ENCODE assay signal across 8 mouse cellular contexts in genomic region chr12:24571523-24572392, GRCm38 (mm10). TPM values are rescaled to one million over a fixed set of nuclear protein-coding genes. Genes with fewer than 3 reads are reported as not detected.
DNase-seq lines count a peak whose midpoint lies in the region; ATAC-seq and TF ChIP-seq lines count a peak whose summit lies in the region.

TSS of gene Grhl1 (plus strand) at chr12:24572283.

- peak; percentile 86 to 88 for DNase-seq in CD8-positive naive resting alpha-beta T cell, adult 2 months (ENCODE audit: low read depth in 2 of 2, low spot score in 2 of 2)
- DNase-seq in c-Kit-negative CD71-positive TER-119-positive erythroid progenitor cells, embryonic 14.5 days (ENCODE audit: low read depth, low spot score) = peak; percentile 82
- peak; percentile 81 for DNase-seq in fibroblast of lung, adult 2 months (ENCODE audit: low read depth)
- DNase-seq in kidney, postnatal 10 days = peak; percentile 96
- DNase-seq in liver, embryonic 11.5 days (ENCODE audit: low spot score) = peak; percentile 87
- DNase-seq in spleen, postnatal 4 days (ENCODE audit: low spot score in 2 of 2) = peak; percentile 90 to 94

- peak within 1 kb of the TSS; percentile 82 for H3K4me3 ChIP-seq in heart, embryonic 14.5 days (ENCODE audit: control insufficient read depth in 1 of 2, insufficient read depth in 1 of 2, low read depth in 1 of 2, low read length in 2 of 2)
- H3K4me3 ChIP-seq in liver, embryonic 11.5 days (ENCODE audit: low read depth, low read length) = peak within 1 kb of the TSS; percentile 68
- H3K4me3 ChIP-seq in myocyte = peak within 1 kb of the TSS; percentile 23

- H3K79me2 ChIP-seq in myocyte (ENCODE audit: control insufficient read depth, insufficient read depth) = no peaks in the 10 kb centered on the region

- H3K9me3 ChIP-seq in heart, embryonic 14.5 days (ENCODE audit: control insufficient read depth, low read length) = no peaks in the 10 kb centered on the region
- H3K9me3 ChIP-seq in liver, embryonic 11.5 days (ENCODE audit: control insufficient read depth, low read length) = no peaks in the 10 kb centered on the region

- peak within 1 kb of the TSS; percentile 75 for H3K9ac ChIP-seq in heart, embryonic 14.5 days (ENCODE audit: low read length)
- peak within 1 kb of the TSS; percentile 67 for H3K9ac ChIP-seq in liver, embryonic 11.5 days (ENCODE audit: low read depth, low read length)

- peaks cover 6 to 12% of the 10 kb centered on the region in 2 experiments; a peak in 3 of 4 replicates for H3K4me1 ChIP-seq in heart, embryonic 14.5 days (ENCODE audit: control insufficient read depth in 2 of 2, insufficient read depth in 2 of 2, low read length in 2 of 2)
- 0 out of 2 replicates have a peak, but pooled peaks cover 3% of the 10 kb centered on the region for H3K4me1 ChIP-seq in liver, embryonic 11.5 days (replicated peaks; ENCODE audit: control insufficient read depth, insufficient read depth, low read length)

- peak within 1 kb of the TSS; percentile 7 for H3ac ChIP-seq in myocyte (ENCODE audit: control insufficient read depth, insufficient read length)

- peak within 1 kb of the TSS in 1 of 2 experiments; percentile 53; a peak in 2 of 4 replicates for H3K27ac ChIP-seq in heart, embryonic 14.5 days (replicated peaks in 1 of 2; ENCODE audit: control insufficient read depth in 1 of 2, insufficient read depth in 1 of 2, low read depth in 2 of 2, low read length in 2 of 2)
- no peak within 1 kb of the TSS for H3K27ac ChIP-seq in liver, embryonic 11.5 days (ENCODE audit: low read depth, low read length)

- H3K36me3 ChIP-seq in heart, embryonic 14.5 days (ENCODE audit: control insufficient read depth, insufficient read depth, low read length) = peaks cover 2% of the 10 kb centered on the region; the same call in 1 of the 2 replicates
- no peaks in the 10 kb centered on the region for H3K36me3 ChIP-seq in liver, embryonic 11.5 days (ENCODE audit: control insufficient read depth, insufficient read depth, low read length)
- H3K36me3 ChIP-seq in myocyte (ENCODE audit: control insufficient read depth, insufficient read depth) = no peaks in the 10 kb centered on the region

- peak; percentile 99 for ATAC-seq in heart, embryonic 14.5 days (ENCODE audit: insufficient number of reproducible peaks, insufficient read depth, low FRiP score, low read depth)
- ATAC-seq in liver, embryonic 11.5 days (replicated peaks; ENCODE audit: low FRiP score) = peak; percentile 100

- H3K4me2 ChIP-seq in heart, embryonic 14.5 days (ENCODE audit: low read length) = peak within 1 kb of the TSS; percentile 82
- peak within 1 kb of the TSS; percentile 90 for H3K4me2 ChIP-seq in liver, embryonic 11.5 days
- peak within 1 kb of the TSS; percentile 88 for H3K4me2 ChIP-seq in myocyte (ENCODE audit: low read depth)

- WGBS in heart, embryonic 14.5 days = 2% methylated on average over 46 of the region's 64 CpGs
- WGBS in liver, embryonic 11.5 days = 2% methylated on average over 59 of the region's 64 CpGs

- no peaks in the 10 kb centered on the region for H3K27me3 ChIP-seq in heart, embryonic 14.5 days (ENCODE audit: control insufficient read depth, insufficient read depth, low read length)
- H3K27me3 ChIP-seq in liver, embryonic 11.5 days (replicated peaks; ENCODE audit: control insufficient read depth, insufficient read depth, low read length) = peaks cover 16% of the 10 kb centered on the region
- no peaks in the 10 kb centered on the region for H3K27me3 ChIP-seq in myocyte (ENCODE audit: control insufficient read depth, insufficient read depth, insufficient read length)

- no peak for TF ChIP-seq POLR2A in myocyte (IDR thresholded peaks at IDR 0.05; ENCODE audit: insufficient read length, low read depth)

TF ChIP-seq in myocyte, 11 proteins besides CTCF, POLR2A, EP300 and RAD21:
- TF ChIP-seq TCF3 (IDR thresholded peaks at IDR 0.05; ENCODE audit: insufficient read length, low read depth) (no peak), CEBPB (IDR thresholded peaks at IDR 0.05; ENCODE audit: insufficient read depth, poor library complexity, severe bottlenecking) (no peak), REST (IDR thresholded peaks at IDR 0.05; ENCODE audit: insufficient read depth, insufficient read length) (no peak), MAX (IDR thresholded peaks at IDR 0.05; ENCODE audit: low read depth) (no peak), E2F4 (IDR thresholded peaks at IDR 0.05; ENCODE audit: insufficient read depth) (no peak), TCF12 (IDR thresholded peaks at IDR 0.05; ENCODE audit: insufficient read depth, poor library complexity, severe bottlenecking) (no peak), MYOG (IDR thresholded peaks at IDR 0.05; ENCODE audit: control insufficient read depth in 1 of 3, insufficient read depth in 1 of 3, insufficient read length in 2 of 3, low read depth in 2 of 3) (no peak), USF1 (IDR thresholded peaks at IDR 0.05; ENCODE audit: low read depth) (no peak), MYOD1 (IDR thresholded peaks at IDR 0.05; ENCODE audit: control insufficient read depth in 1 of 3, insufficient read length in 2 of 3, low read depth in 2 of 3) (no peak), SRF (IDR thresholded peaks at IDR 0.05; ENCODE audit: control insufficient read depth, insufficient read length, low read depth) (no peak), POLR2AphosphoS2 (IDR thresholded peaks at IDR 0.05; ENCODE audit: insufficient read length, low read depth) (no peak)
TF ChIP-seq in myocyte: peak in this region for 0.

RNA-seq across cellular contexts. Expression of gene Grhl1, which starts in this region (rescaled TPM):
- 2.2 and 2.4 TPM in 2 replicates for polyA plus RNA-seq in heart, embryonic 14.5 days (2014; fragmentation: Nextera tagmentation; extraction: Ambion mirVana)
- 0.36 and 0.42 TPM in 2 replicates for polyA plus RNA-seq in liver, embryonic 11.5 days (2014; fragmentation: Nextera tagmentation; extraction: Ambion mirVana)
- polyA plus RNA-seq in myocyte (2012; fragmentation: generic; extraction: Trizol) = 0.41 TPM

Comparison
In these comparisons a context has a peak if more than half of its experiments do, and no peak if none do; other contexts are left out.
1. Peak in DNase-seq, ATAC-seq, H3K4me3 ChIP-seq, H3K9ac ChIP-seq and H3K4me2 ChIP-seq in liver, embryonic 11.5 days; RNA of the gene not detected or under 1 TPM.
2. H3K4me3 ChIP-seq: peak in every context shown above with its lines; median percentile 82 in heart, embryonic 14.5 days; 68 in liver, embryonic 11.5 days; 23 in myocyte.